Mouse (Mus musculus) liver, embryonic 13.5 days (tissue): Measurements from ENCODE around the gene Gsdma3. TPM values are rescaled to one million over a fixed set of nuclear protein-coding genes. Genes with fewer than 3 reads are reported as not detected.
A peak's percentile ranks its signal among the peaks of the same experiment; 100 is the strongest.
"Not testable (repeated sequence)": the region's sequence is repeated elsewhere in the genome, so short reads cannot be mapped to it uniquely, and the experiment has no call there.

ENCODE experiments used
- ATAC-seq: fragments of 200-750 bp; cut with Nextera tagmentation; 2 replicates; pipeline ENCODE4 v1.8.0; 2017; ENCODE audit warnings: low read depth, mild to moderate bottlenecking, moderate number of reproducible peaks, moderate library complexity
- DNase-seq: peaks from one replicate; pipeline ENCODE4 v3.0.0; 2022
- H3K27ac ChIP-seq: fragments of 300-500 bp; sonication (generic); 2 replicates; pipeline ENCODE4 v1.5.1; 2015; ENCODE audit warnings: moderate library complexity, mild to moderate bottlenecking, inconsistent platforms
- H3K27me3 ChIP-seq: fragments of 300-500 bp; sonication (generic); 2 replicates; pipeline ENCODE4 v1.6.1; 2015; ENCODE audit warnings: mild to moderate bottlenecking, inconsistent platforms
- H3K36me3 ChIP-seq: fragments of 300-500 bp; sonication (generic); 2 replicates; pipeline ENCODE4 v1.6.1; 2015; ENCODE audit warnings: mild to moderate bottlenecking, inconsistent platforms
- H3K4me1 ChIP-seq: fragments of 300-500 bp; sonication (generic); replicated peaks from 2 replicates; pipeline ENCODE4 v1.6.1; 2015; ENCODE audit warnings: inconsistent platforms
- H3K4me2 ChIP-seq: fragments of 300-500 bp; sonication (generic); 2 replicates; pipeline ENCODE4 v1.6.1; 2015; ENCODE audit warnings: inconsistent platforms, mild to moderate bottlenecking, moderate library complexity
- H3K4me3 ChIP-seq: fragments of 300-500 bp; sonication (generic); replicated peaks from 2 replicates; pipeline ENCODE4 v1.5.1; 2015; ENCODE audit warnings: mild to moderate bottlenecking, inconsistent platforms
- H3K9ac ChIP-seq: fragments of 300-500 bp; sonication (generic); 2 replicates; pipeline ENCODE4 v1.6.1; 2015; ENCODE audit warnings: mild to moderate bottlenecking, inconsistent platforms
- H3K9me3 ChIP-seq: fragments of 300-500 bp; sonication (generic); replicated peaks from 2 replicates; pipeline ENCODE4 v1.6.1; 2016; ENCODE audit warnings: inconsistent platforms
- WGBS: fragments of 180-500 bp; shearing (Covaris S2); methylation state at CpG from one replicate; pipeline ENCODE4 v1.1.7; 2015; ENCODE audit not compliant: insufficient replicate concordance; 5-methylcytosine and 5-hydroxymethylcytosine counted together
- polyA plus RNA-seq: library from polyadenylated mRNA; unstranded; fragments of >200 nt; fragmentation: Nextera tagmentation; extraction: Ambion mirVana; gene quantifications from 2 replicates; pipeline ENCODE4 v1.2.1, GENCODE M21; 2015

Gsdma3 gene
- polyA plus RNA-seq, 1 experiment from 2014 or later, result not detected

- H3K4me3 ChIP-seq, H3K27ac ChIP-seq, H3K9me3 ChIP-seq, H3K4me2 ChIP-seq, H3K27me3 ChIP-seq, H3K36me3 ChIP-seq, H3K9ac ChIP-seq, H3K4me1 ChIP-seq: not testable (repeated sequence)
- ATAC-seq (0 out of 2 replicates have a peak, but pooled peaks have one; percentile 36), DNase-seq (peak; percentile 30)
- 16% methylated on average over 10 of the region's 10 CpGs for WGBS
Observed at GRCm38 (mm10) chr11:98635312-98635970, 9.3 kb downstream of the Gsdma3 start.

- 39% methylated on average over 1 of the region's 1 CpGs for WGBS
Observed at GRCm38 (mm10) chr11:98637501-98637900, 11.3 kb downstream of the Gsdma3 start.

GRCm38 (mm10) chr11:98640091-98640490, 13.9 kb downstream of the Gsdma3 start:
- Histone ChIP-seq H3K27ac (no peak overlapping the region), H3K36me3 (no peaks in the 10 kb centered on the region), H3K4me2 (no peak overlapping the region), H3K4me1 (no peaks in the 10 kb centered on the region), H3K9ac (no peak overlapping the region), H3K4me3 (no peak overlapping the region), H3K9me3 (no peaks in the 10 kb centered on the region), H3K27me3 (0 out of 2 replicates have a peak, but pooled peaks cover 13% of the 10 kb centered on the region)
- ATAC-seq (no peak), DNase-seq (no peak)
- 24% methylated on average over 5 of the region's 5 CpGs for WGBS

More at GRCm38 (mm10) chr11:98637501-98637900, 11.3 kb downstream of the Gsdma3 start:
- Histone ChIP-seq H3K27ac (no peak overlapping the region), H3K4me2 (no peak overlapping the region), H3K27me3 (0 out of 2 replicates have a peak, but pooled peaks cover 9% of the 10 kb centered on the region), H3K4me3 (no peak overlapping the region), H3K9me3 (no peaks in the 10 kb centered on the region), H3K4me1 (no peaks in the 10 kb centered on the region), H3K9ac (no peak overlapping the region), H3K36me3 (no peaks in the 10 kb centered on the region)
- no peak for DNase-seq
- ATAC-seq, result no peak

- 62% methylated on average over 3 of the region's 3 CpGs for WGBS
- Histone ChIP-seq H3K4me2 (no peak overlapping the region), H3K9ac (no peak overlapping the region), H3K4me1 (no peaks in the 10 kb centered on the region), H3K27me3 (peaks cover 30% of the 10 kb centered on the region), H3K4me3 (no peak overlapping the region), H3K27ac (no peak overlapping the region), H3K9me3 (no peaks in the 10 kb centered on the region), H3K36me3 (no peaks in the 10 kb centered on the region)
- no peak for DNase-seq
- no peak for ATAC-seq
Observed at GRCm38 (mm10) chr11:98644757-98645156, 18.6 kb downstream of the Gsdma3 start.

GRCm38 (mm10) chr11:98645946-98646345, 19.8 kb downstream of the Gsdma3 start:
- no peak overlapping the region for H3K9ac ChIP-seq
- no peak overlapping the region for H3K4me3 ChIP-seq
- H3K36me3 ChIP-seq, result no peaks in the 10 kb centered on the region
- no peaks in the 10 kb centered on the region for H3K9me3 ChIP-seq
- DNase-seq (no peak), ATAC-seq (no peak)
- H3K4me1 ChIP-seq, result no peaks in the 10 kb centered on the region
- peaks cover 39% of the 10 kb centered on the region for H3K27me3 ChIP-seq
- no peak overlapping the region for H3K4me2 ChIP-seq
- no peak overlapping the region for H3K27ac ChIP-seq
- 55% methylated on average over 2 of the region's 2 CpGs for WGBS

GRCm38 (mm10) chr11:98646459-98646858, 20.3 kb downstream of the Gsdma3 start, which contains the start of gene Gsdma2:
Gene Gsdma2 (plus strand): TSS chr11:98646759.
- Histone ChIP-seq H3K4me2 (no peak within 1 kb of the TSS), H3K9me3 (no peaks in the 10 kb centered on the region), H3K9ac (no peak within 1 kb of the TSS), H3K27me3 (peaks cover 34% of the 10 kb centered on the region), H3K36me3 (no peaks in the 10 kb centered on the region), H3K27ac (no peak within 1 kb of the TSS), H3K4me3 (no peak within 1 kb of the TSS), H3K4me1 (no peaks in the 10 kb centered on the region)
- ATAC-seq (no peak), DNase-seq (no peak)
- WGBS, result 31% methylated on average over 2 of the region's 2 CpGs

- not testable (repeated sequence) for H3K4me2 ChIP-seq, H3K4me3 ChIP-seq, H3K27ac ChIP-seq, H3K4me1 ChIP-seq, H3K36me3 ChIP-seq, H3K9me3 ChIP-seq, H3K9ac ChIP-seq
- peak; percentile 47; the same call in 1 of the 2 replicates for ATAC-seq
- WGBS, result 9% methylated on average over 7 of the region's 7 CpGs
- DNase-seq, result peak; percentile 37
- H3K27me3 ChIP-seq, result peaks cover 19% of the 10 kb centered on the region; the same call in 1 of the 2 replicates
Observed at GRCm38 (mm10) chr11:98655076-98655475, 28.9 kb downstream of the Gsdma3 start.

GRCm38 (mm10) chr11:98660517-98660916, 34.4 kb downstream of the Gsdma3 start:
- Histone ChIP-seq H3K27ac (no peak overlapping the region), H3K27me3 (peaks cover 31% of the 10 kb centered on the region; the same call in 1 of the 2 replicates), H3K36me3 (no peaks in the 10 kb centered on the region), H3K4me3 (no peak overlapping the region), H3K9ac (no peak overlapping the region), H3K4me2 (no peak overlapping the region), H3K4me1 (peaks cover 3% of the 10 kb centered on the region; the same call in 1 of the 2 replicates), H3K9me3 (no peaks in the 10 kb centered on the region)
- DNase-seq (peak; percentile 24), ATAC-seq (no peak)
- 10% methylated on average over 6 of the region's 6 CpGs for WGBS

GRCm38 (mm10) chr11:98664091-98664490, 37.9 kb downstream of the Gsdma3 start, which contains the start of gene Gsdma:
Gene Gsdma (plus strand): TSS chr11:98664351.
- H3K27me3 ChIP-seq, result peaks cover 56% of the 10 kb centered on the region
- no peak within 1 kb of the TSS for H3K9ac ChIP-seq
- DNase-seq, result no peak
- H3K4me1 ChIP-seq, result peaks cover 3% of the 10 kb centered on the region; the same call in 1 of the 2 replicates
- H3K9me3 ChIP-seq, result no peaks in the 10 kb centered on the region
- ATAC-seq, result no peak
- H3K27ac ChIP-seq, result no peak within 1 kb of the TSS
- H3K4me3 ChIP-seq, result no peak within 1 kb of the TSS
- WGBS, result 19% methylated on average over 4 of the region's 4 CpGs
- H3K36me3 ChIP-seq, result no peaks in the 10 kb centered on the region
- no peak within 1 kb of the TSS for H3K4me2 ChIP-seq

- no peak for ATAC-seq
- no peak overlapping the region for H3K9ac ChIP-seq
- H3K4me2 ChIP-seq, result no peak overlapping the region
- H3K9me3 ChIP-seq, result no peaks in the 10 kb centered on the region
- 34% methylated on average over 2 of the region's 2 CpGs for WGBS
- H3K27me3 ChIP-seq, result peaks cover 63% of the 10 kb centered on the region
- no peaks in the 10 kb centered on the region for H3K36me3 ChIP-seq
- H3K4me1 ChIP-seq, result peaks cover 23% of the 10 kb centered on the region
- no peak for DNase-seq
- H3K4me3 ChIP-seq, result no peak overlapping the region
- no peak overlapping the region for H3K27ac ChIP-seq
Observed at GRCm38 (mm10) chr11:98668984-98669383, 42.8 kb downstream of the Gsdma3 start.

GRCm38 (mm10) chr11:98671284-98671815, 45.2 kb downstream of the Gsdma3 start:
- Histone ChIP-seq H3K27ac (no peak overlapping the region), H3K4me2 (no peak overlapping the region), H3K4me3 (no peak overlapping the region), H3K27me3 (peaks cover 50% of the 10 kb centered on the region), H3K9ac (no peak overlapping the region), H3K4me1 (peaks cover 21% of the 10 kb centered on the region), H3K9me3 (no peaks in the 10 kb centered on the region), H3K36me3 (no peaks in the 10 kb centered on the region)
- 30% methylated on average over 3 of the region's 3 CpGs for WGBS
- DNase-seq, result no peak
- peak; percentile 48; the same call in 1 of the 2 replicates for ATAC-seq
